Mouse (Mus musculus) hindbrain, embryonic 15.5 days (tissue): ENCODE results near the gene Slc2a4. TPM values are rescaled to one million over a fixed set of nuclear protein-coding genes. Genes with fewer than 3 reads are reported as not detected.
A peak's percentile ranks its signal among the peaks of the same experiment; 100 is the strongest.
"Not testable (repeated sequence)": the region's sequence is repeated elsewhere in the genome, so short reads cannot be mapped to it uniquely, and the experiment has no call there.

Experiments used
- ATAC-seq: fragments of 200-750 bp; cut with Nextera tagmentation; 2 replicates; pipeline ENCODE4 v1.8.0; 2017; ENCODE audit warnings: low read depth, moderate number of reproducible peaks, moderate TSS enrichment; ENCODE audit not compliant: low FRiP score
- H3K27ac ChIP-seq: fragments of 300-500 bp; sonication (generic); replicated peaks from 2 replicates; pipeline ENCODE4 v1.5.1; 2015; ENCODE audit warnings: mild to moderate bottlenecking, inconsistent platforms
- H3K27me3 ChIP-seq: fragments of 300-500 bp; sonication (generic); 2 replicates; pipeline ENCODE4 v1.6.1; 2015; ENCODE audit warnings: control low read depth, inconsistent platforms
- H3K36me3 ChIP-seq: fragments of 300-500 bp; sonication (generic); 2 replicates; pipeline ENCODE4 v1.6.1; 2015; ENCODE audit warnings: control low read depth, inconsistent platforms
- H3K4me1 ChIP-seq: fragments of 300-500 bp; sonication (generic); replicated peaks from 2 replicates; pipeline ENCODE4 v1.6.1; 2015; ENCODE audit warnings: control low read depth, inconsistent platforms
- H3K4me2 ChIP-seq: fragments of 300-500 bp; sonication (generic); 2 replicates; pipeline ENCODE4 v1.6.1; 2015; ENCODE audit warnings: moderate library complexity, mild to moderate bottlenecking, inconsistent platforms
- H3K4me3 ChIP-seq: fragments of 300-500 bp; sonication (generic); 2 replicates; pipeline ENCODE4 v1.5.1; 2015; ENCODE audit warnings: mild to moderate bottlenecking, inconsistent platforms
- H3K9ac ChIP-seq: fragments of 300-500 bp; sonication (generic); 2 replicates; pipeline ENCODE4 v1.6.1; 2015; ENCODE audit warnings: inconsistent platforms
- H3K9me3 ChIP-seq: fragments of 300-500 bp; sonication (generic); 2 replicates; pipeline ENCODE4 v1.6.1; 2016; ENCODE audit warnings: control low read depth, inconsistent platforms
- WGBS: fragments of 180-500 bp; shearing (Covaris S2); methylation state at CpG from one replicate; pipeline ENCODE4 v1.1.7; 2015; 5-methylcytosine and 5-hydroxymethylcytosine counted together
- polyA plus RNA-seq: library from polyadenylated mRNA; unstranded; fragments of >200 nt; fragmentation: Nextera tagmentation; extraction: Ambion mirVana; gene quantifications from 2 replicates; pipeline ENCODE4 v1.2.1, GENCODE M21; 2015

Gene Slc2a4
- polyA plus RNA-seq, 1 experiment from 2014 or later = 4.1 TPM

GRCm38 (mm10) chr11:69936714-69937347 lies 11.2 kb downstream of the Slc2a4 start:
- Histone ChIP-seq H3K27ac (no peak overlapping the region), H3K27me3 (peaks cover 25% of the 10 kb centered on the region), H3K4me2 (peak overlapping the region; percentile 100), H3K9ac (peak overlapping the region; percentile 56; the same call in 1 of the 2 replicates), H3K4me3 (peak overlapping the region; percentile 69), H3K36me3 (no peaks in the 10 kb centered on the region), H3K9me3 (no peaks in the 10 kb centered on the region), H3K4me1 (peaks cover 28% of the 10 kb centered on the region)
- 46% methylated on average over 9 of the region's 9 CpGs for WGBS
- ATAC-seq = no peak

DNA sequence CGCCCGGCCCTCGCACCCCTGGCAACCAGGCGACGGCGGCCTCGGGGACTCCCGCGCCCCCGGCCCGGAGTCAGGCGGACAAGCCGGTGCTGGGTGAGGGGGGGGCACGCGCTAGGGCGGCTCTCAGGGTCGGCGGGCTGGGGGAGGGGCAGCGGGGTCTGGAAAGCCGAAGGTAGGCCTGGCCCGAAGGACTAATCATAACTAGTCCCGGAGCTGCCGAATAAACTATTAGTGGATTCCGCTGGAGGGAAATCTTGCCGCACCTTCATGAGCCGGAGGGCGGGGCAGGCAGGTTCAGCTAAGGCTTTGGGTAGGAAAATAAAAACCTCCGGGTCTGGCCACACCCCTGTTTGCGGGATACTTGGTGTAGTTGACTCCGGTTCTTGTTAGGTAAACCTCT lies 11.8 kb downstream of the Slc2a4 start:
- WGBS = 3% methylated on average over 27 of the region's 30 CpGs
- Histone ChIP-seq H3K4me1 (peaks cover 28% of the 10 kb centered on the region), H3K4me3 (peak overlapping the region; percentile 69), H3K27me3 (peaks cover 25% of the 10 kb centered on the region), H3K36me3 (no peaks in the 10 kb centered on the region), H3K9me3 (no peaks in the 10 kb centered on the region), H3K27ac (no peak overlapping the region), H3K9ac (peak overlapping the region; percentile 56), H3K4me2 (peak overlapping the region; percentile 100)
- no peak; the same call in 1 of the 2 replicates for ATAC-seq

- Histone ChIP-seq H3K9me3 (no peaks in the 10 kb centered on the region), H3K9ac (peak within 1 kb of the TSS; percentile 56), H3K27ac (no peak within 1 kb of the TSS), H3K4me3 (peak within 1 kb of the TSS; percentile 69), H3K4me2 (peak within 1 kb of the TSS; percentile 100), H3K4me1 (peaks cover 28% of the 10 kb centered on the region), H3K36me3 (no peaks in the 10 kb centered on the region), H3K27me3 (peaks cover 25% of the 10 kb centered on the region)
- peak; percentile 96 for ATAC-seq
- 1% methylated on average over 54 of the region's 62 CpGs for WGBS
Observed at GRCm38 (mm10) chr11:69935137-69935879, 12.7 kb downstream of the Slc2a4 start, which contains the start of gene Ybx2. Gene Ybx2 (plus strand): TSS chr11:69935796.

- Histone ChIP-seq H3K4me1 (peaks cover 28% of the 10 kb centered on the region), H3K27ac (no peak overlapping the region), H3K4me3 (no peak overlapping the region), H3K9ac (no peak overlapping the region), H3K4me2 (peak overlapping the region; percentile 100), H3K27me3 (peaks cover 25% of the 10 kb centered on the region), H3K9me3 (no peaks in the 10 kb centered on the region), H3K36me3 (no peaks in the 10 kb centered on the region)
- no peak for ATAC-seq
- 21% methylated on average over 6 of the region's 6 CpGs for WGBS
Observed at GRCm38 (mm10) chr11:69934681-69935080, 13.3 kb downstream of the Slc2a4 start.

- no peak overlapping the region for H3K9ac ChIP-seq
- WGBS = under 1% methylated on average over 18 of the region's 18 CpGs
- H3K4me2 ChIP-seq = peak overlapping the region; percentile 48
- H3K27me3 ChIP-seq = peaks cover 22% of the 10 kb centered on the region
- H3K36me3 ChIP-seq = no peaks in the 10 kb centered on the region
- no peaks in the 10 kb centered on the region for H3K9me3 ChIP-seq
- ATAC-seq = no peak
- H3K27ac ChIP-seq = no peak overlapping the region
- H3K4me3 ChIP-seq = peak overlapping the region; percentile 14; the same call in 1 of the 2 replicates
- peaks cover 28% of the 10 kb centered on the region for H3K4me1 ChIP-seq
Observed at GRCm38 (mm10) chr11:69934169-69934568, 13.8 kb downstream of the Slc2a4 start.

- peaks cover 16% of the 10 kb centered on the region for H3K27me3 ChIP-seq
Observed at GRCm38 (mm10) chr11:69933066-69933465, 14.9 kb downstream of the Slc2a4 start.

DNA sequence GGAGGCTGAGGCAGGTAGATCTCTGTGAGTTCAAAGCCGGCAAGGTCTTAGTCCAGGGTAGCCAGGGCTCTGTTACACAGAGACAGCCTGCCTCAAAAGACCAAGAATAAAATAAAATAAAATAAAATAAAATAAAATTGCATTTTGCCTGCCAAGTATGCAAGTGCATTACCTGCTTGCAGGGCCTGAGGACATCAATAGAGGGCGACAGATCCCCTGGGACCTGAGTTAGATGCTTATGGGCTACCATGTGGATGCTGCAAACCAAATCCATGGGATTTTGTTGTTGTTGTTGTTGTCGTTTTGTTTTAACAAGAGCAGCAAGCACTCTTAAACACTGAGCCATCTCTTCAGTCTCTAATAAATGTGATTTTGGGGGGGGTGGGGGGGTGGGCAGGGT lies 15.7 kb downstream of the Slc2a4 start:
- Histone ChIP-seq H3K4me2 (no peak overlapping the region), H3K27ac (no peak overlapping the region), H3K9ac (no peak overlapping the region), H3K27me3 (peaks cover 8% of the 10 kb centered on the region), H3K4me3 (no peak overlapping the region), H3K4me1 (peaks cover 28% of the 10 kb centered on the region), H3K36me3 (no peaks in the 10 kb centered on the region), H3K9me3 (no peaks in the 10 kb centered on the region)
- no peak for ATAC-seq
- 42% methylated on average over 3 of the region's 3 CpGs for WGBS

More at GRCm38 (mm10) chr11:69933066-69933465, 14.9 kb downstream of the Slc2a4 start:
- H3K27ac ChIP-seq = no peak overlapping the region
- peaks cover 28% of the 10 kb centered on the region for H3K4me1 ChIP-seq
- 82% methylated on average over 4 of the region's 4 CpGs for WGBS
- no peaks in the 10 kb centered on the region for H3K9me3 ChIP-seq
- no peak overlapping the region for H3K4me3 ChIP-seq
- no peak overlapping the region for H3K4me2 ChIP-seq
- no peak overlapping the region for H3K9ac ChIP-seq
- H3K36me3 ChIP-seq = no peaks in the 10 kb centered on the region
- ATAC-seq = no peak

DNA sequence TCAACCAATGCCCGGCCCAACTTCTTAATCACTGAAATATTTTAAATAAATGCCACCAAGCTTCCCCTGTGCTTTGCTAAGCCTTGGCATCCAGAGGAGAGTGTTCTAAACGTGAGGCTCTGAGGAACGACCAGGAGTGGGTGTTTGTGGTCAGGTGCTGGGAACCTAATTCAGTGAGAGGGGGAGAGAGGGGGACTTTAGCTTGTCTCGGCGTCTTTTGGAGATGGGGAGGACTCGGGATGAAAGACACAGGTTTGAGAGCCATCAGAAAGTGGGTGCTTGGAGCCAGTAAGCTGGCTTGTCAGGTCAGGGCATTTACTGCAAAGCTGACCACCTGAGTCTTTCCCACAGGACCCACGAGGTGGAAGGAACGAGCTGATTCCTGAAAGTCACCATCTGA lies 16.2 kb downstream of the Slc2a4 start:
- no peak for ATAC-seq
- 78% methylated on average over 8 of the region's 8 CpGs for WGBS
- peaks cover 3% of the 10 kb centered on the region for H3K27me3 ChIP-seq
- H3K9ac ChIP-seq = no peak overlapping the region
- no peaks in the 10 kb centered on the region for H3K9me3 ChIP-seq
- peaks cover 25% of the 10 kb centered on the region for H3K4me1 ChIP-seq
- H3K27ac ChIP-seq = no peak overlapping the region
- H3K4me2 ChIP-seq = no peak overlapping the region
- no peak overlapping the region for H3K4me3 ChIP-seq
- no peaks in the 10 kb centered on the region for H3K36me3 ChIP-seq

DNA sequence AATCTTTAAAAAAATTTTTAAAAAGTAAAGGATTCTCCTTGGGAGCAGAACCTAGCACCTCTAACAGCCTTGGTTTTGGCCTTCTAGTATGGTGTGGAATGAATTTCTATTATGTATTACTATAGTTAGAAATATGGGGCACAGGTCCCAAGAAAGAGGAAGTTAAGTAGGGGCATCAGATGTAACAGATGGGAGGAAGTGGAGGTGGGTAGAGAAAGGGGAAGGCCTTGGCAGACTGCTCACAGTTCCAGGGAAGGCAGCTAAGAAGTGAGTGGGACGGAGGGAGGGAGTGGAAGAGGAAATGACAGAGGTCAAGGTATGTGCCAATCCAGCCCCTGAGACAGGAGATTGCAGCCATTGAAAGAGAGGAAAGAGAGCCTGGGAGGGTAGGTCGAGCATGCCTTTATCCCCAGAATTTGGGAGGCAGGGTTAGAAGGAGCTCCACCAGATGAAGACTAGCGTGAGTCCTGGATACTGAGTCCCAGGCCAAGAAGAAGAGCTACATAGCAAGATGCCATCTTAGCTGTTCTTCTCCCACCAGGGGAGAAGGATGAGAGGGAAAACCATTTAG lies 16.9 kb downstream of the Slc2a4 start:
- Histone ChIP-seq H3K27me3 (0 out of 2 replicates have a peak, but pooled peaks cover 2% of the 10 kb centered on the region), H3K4me3 (no peak overlapping the region), H3K36me3 (no peaks in the 10 kb centered on the region), H3K9ac (no peak overlapping the region), H3K9me3 (no peaks in the 10 kb centered on the region), H3K27ac (no peak overlapping the region), H3K4me1 (peaks cover 18% of the 10 kb centered on the region), H3K4me2 (no peak overlapping the region)
- WGBS = 75% methylated on average over 3 of the region's 3 CpGs
- no peak for ATAC-seq

- H3K36me3 ChIP-seq, H3K27ac ChIP-seq, H3K4me2 ChIP-seq, H3K27me3 ChIP-seq, H3K9me3 ChIP-seq, H3K4me3 ChIP-seq, H3K9ac ChIP-seq, ATAC-seq: not testable (repeated sequence)
- WGBS = 87% methylated on average over 8 of the region's 8 CpGs
- H3K4me1 ChIP-seq = peaks cover 11% of the 10 kb centered on the region
Observed at GRCm38 (mm10) chr11:69930176-69930575, 17.8 kb downstream of the Slc2a4 start.

DNA sequence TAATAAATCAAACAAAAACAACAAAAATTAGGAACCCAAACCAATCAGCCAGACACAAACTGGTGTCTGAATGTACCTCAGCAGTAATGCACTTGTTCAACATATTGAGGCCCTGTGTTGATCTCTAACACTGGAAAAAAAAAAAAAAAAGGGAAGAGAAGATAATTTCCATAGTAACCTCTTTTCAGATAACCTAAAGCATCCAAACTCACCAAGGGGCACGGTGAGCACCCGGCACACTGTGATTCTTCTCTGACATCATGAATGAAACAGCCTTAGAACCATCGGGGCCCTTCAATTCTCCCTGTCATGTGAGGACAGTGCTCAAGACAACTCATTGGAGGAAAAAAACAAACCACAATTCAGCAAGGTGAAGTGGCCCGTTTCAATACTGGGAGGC lies 18.3 kb downstream of the Slc2a4 start:
- no peak for ATAC-seq
- Histone ChIP-seq H3K27me3 (no peaks in the 10 kb centered on the region), H3K27ac (no peak overlapping the region), H3K9ac (no peak overlapping the region), H3K36me3 (no peaks in the 10 kb centered on the region), H3K4me1 (peaks cover 7% of the 10 kb centered on the region), H3K4me2 (no peak overlapping the region), H3K4me3 (no peak overlapping the region), H3K9me3 (no peaks in the 10 kb centered on the region)
- WGBS = 87% methylated on average over 4 of the region's 4 CpGs

GRCm38 (mm10) chr11:69927501-69927900 lies 20.5 kb downstream of the Slc2a4 start:
- Histone ChIP-seq H3K4me3 (no peak overlapping the region), H3K36me3 (no peaks in the 10 kb centered on the region), H3K9me3 (no peaks in the 10 kb centered on the region), H3K4me2 (no peak overlapping the region), H3K4me1 (peaks cover 5% of the 10 kb centered on the region), H3K27me3 (no peaks in the 10 kb centered on the region), H3K9ac (no peak overlapping the region), H3K27ac (no peak overlapping the region)
- 98% methylated on average over 2 of the region's 2 CpGs for WGBS
- no peak for ATAC-seq
